Mouse (Mus musculus) heart, embryonic 15.5 days (tissue): Measurements from ENCODE around the gene Nmt1. TPM values are rescaled to one million over a fixed set of nuclear protein-coding genes. Genes with fewer than 3 reads are reported as not detected.
A peak's percentile ranks its signal among the peaks of the same experiment; 100 is the strongest.

Source experiments
- ATAC-seq: fragments of 200-750 bp; cut with Nextera tagmentation; replicated peaks from 2 replicates; pipeline ENCODE4 v1.8.0; 2017; ENCODE audit warnings: low read depth, moderate TSS enrichment; ENCODE audit not compliant: insufficient number of reproducible peaks, insufficient read depth, low FRiP score
- H3K27ac ChIP-seq: fragments of 300-500 bp; sonication (generic); 2 replicates; pipeline ENCODE4 v1.5.1; 2015; ENCODE audit warnings: mild to moderate bottlenecking, inconsistent platforms
- H3K27me3 ChIP-seq: fragments of 300-500 bp; sonication (generic); 2 replicates; pipeline ENCODE4 v1.6.1; 2015; ENCODE audit warnings: inconsistent platforms
- H3K36me3 ChIP-seq: fragments of 300-500 bp; sonication (generic); 2 replicates; pipeline ENCODE4 v1.6.1; 2015; ENCODE audit warnings: mild to moderate bottlenecking, inconsistent platforms
- H3K4me1 ChIP-seq: fragments of 300-500 bp; sonication (generic); replicated peaks from 2 replicates; pipeline ENCODE4 v1.6.1; 2015; ENCODE audit warnings: inconsistent platforms
- H3K4me2 ChIP-seq: fragments of 300-500 bp; sonication (generic); 2 replicates; pipeline ENCODE4 v1.6.1; 2015; ENCODE audit warnings: inconsistent platforms, mild to moderate bottlenecking, moderate library complexity
- H3K4me3 ChIP-seq: fragments of 300-500 bp; sonication (generic); 2 replicates; pipeline ENCODE4 v1.5.1; 2015; ENCODE audit warnings: mild to moderate bottlenecking, inconsistent platforms
- H3K9ac ChIP-seq: fragments of 300-500 bp; sonication (generic); 2 replicates; pipeline ENCODE4 v1.6.1; 2015; ENCODE audit warnings: mild to moderate bottlenecking, inconsistent platforms
- H3K9me3 ChIP-seq: fragments of 300-500 bp; sonication (generic); replicated peaks from 2 replicates; pipeline ENCODE4 v1.6.1; 2016; ENCODE audit warnings: inconsistent platforms
- whole genome bisulfite sequencing: fragments of 180-500 bp; shearing (Covaris S2); methylation state at CpG from one replicate; pipeline ENCODE4 v1.1.7; 2015; ENCODE audit warnings: mixed read lengths; 5-methylcytosine and 5-hydroxymethylcytosine counted together
- polyA plus RNA-seq: library from polyadenylated mRNA; unstranded; fragments of >200 nt; fragmentation: Nextera tagmentation; extraction: Ambion mirVana; gene quantifications from 2 replicates; pipeline ENCODE4 v1.2.1, GENCODE M21; 2015

The Nmt1 gene
- polyA plus RNA-seq, 1 experiment from 2014 or later: 47.8 TPM

GRCm38 (mm10) chr11:103068884-103069283, 40.9 kb downstream of the Nmt1 start:
- ATAC-seq: no peak
- H3K9me3 ChIP-seq: no peaks in the 10 kb centered on the region
- H3K4me2 ChIP-seq: no peak overlapping the region
- H3K27ac ChIP-seq: no peak overlapping the region
- WGBS: 89% methylated on average over 11 of the region's 11 CpGs
- no peak overlapping the region for H3K9ac ChIP-seq
- peaks cover 62% of the 10 kb centered on the region for H3K36me3 ChIP-seq
- no peaks in the 10 kb centered on the region for H3K27me3 ChIP-seq
- H3K4me3 ChIP-seq: no peak overlapping the region
- H3K4me1 ChIP-seq: peaks cover 21% of the 10 kb centered on the region

- Histone ChIP-seq H3K4me2 (no peak overlapping the region), H3K4me1 (peaks cover 29% of the 10 kb centered on the region), H3K9me3 (no peaks in the 10 kb centered on the region), H3K4me3 (no peak overlapping the region), H3K36me3 (peaks cover 54% of the 10 kb centered on the region), H3K9ac (no peak overlapping the region), H3K27ac (no peak overlapping the region), H3K27me3 (no peaks in the 10 kb centered on the region)
- WGBS: 96% methylated on average over 2 of the region's 2 CpGs
- no peak for ATAC-seq
Measured at GRCm38 (mm10) chr11:103069731-103070130, 41.7 kb downstream of the Nmt1 start.

DNA sequence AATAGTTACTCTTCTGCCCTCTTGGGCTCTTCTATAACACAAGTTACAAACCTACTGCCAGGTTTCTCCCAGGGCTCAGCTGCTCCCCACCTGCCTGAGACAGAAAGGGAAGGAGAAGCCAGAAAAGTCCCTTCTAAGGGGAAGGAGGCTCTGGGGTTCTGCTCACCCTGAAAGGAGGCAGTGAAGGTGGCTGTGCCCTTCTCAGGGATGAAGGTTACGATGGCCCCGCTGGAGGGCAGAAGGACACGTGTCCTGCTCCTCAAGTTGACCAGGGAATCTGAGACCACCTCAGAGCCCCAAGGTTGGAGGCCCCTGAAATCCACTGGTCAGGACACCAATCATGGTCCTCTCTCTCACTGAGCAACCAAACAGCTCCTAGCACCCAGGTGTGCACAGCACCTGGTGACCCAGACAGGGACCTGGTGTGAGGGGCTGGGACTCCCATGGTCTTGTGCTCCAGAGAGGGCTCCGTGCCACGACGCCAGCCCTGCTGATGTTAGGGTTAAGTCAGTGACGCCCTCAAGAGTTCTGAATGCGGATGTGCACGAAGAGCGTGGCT, 42.4 kb downstream of the Nmt1 start:
- no peak overlapping the region for H3K27ac ChIP-seq
- H3K9me3 ChIP-seq: no peaks in the 10 kb centered on the region
- peaks cover 32% of the 10 kb centered on the region for H3K4me1 ChIP-seq
- no peak for ATAC-seq
- no peaks in the 10 kb centered on the region for H3K27me3 ChIP-seq
- no peak overlapping the region for H3K4me2 ChIP-seq
- WGBS: 92% methylated on average over 10 of the region's 10 CpGs
- H3K4me3 ChIP-seq: no peak overlapping the region
- H3K9ac ChIP-seq: no peak overlapping the region
- H3K36me3 ChIP-seq: peaks cover 49% of the 10 kb centered on the region

DNA sequence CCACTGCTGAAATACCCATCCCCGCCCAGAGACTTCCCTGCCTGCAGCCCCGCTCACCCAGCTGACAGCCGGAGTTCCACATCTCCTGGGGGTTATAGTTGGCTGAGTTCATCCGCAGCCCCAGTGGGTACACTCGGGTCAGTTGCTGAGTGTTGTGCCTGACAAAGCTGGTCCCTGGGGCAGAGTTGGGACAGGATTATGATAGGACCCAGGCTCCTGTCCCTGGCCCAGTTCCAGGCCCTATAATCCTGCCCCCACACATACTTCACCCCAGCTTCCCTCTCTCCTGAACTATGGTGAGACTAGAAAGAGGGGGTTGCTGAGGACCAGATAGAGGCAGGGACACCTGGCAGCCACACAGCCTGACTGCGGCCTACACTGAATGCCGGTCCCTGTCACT, 45.7 kb downstream of the Nmt1 start:
- H3K9me3 ChIP-seq: no peaks in the 10 kb centered on the region
- peaks cover 17% of the 10 kb centered on the region for H3K4me1 ChIP-seq
- H3K4me2 ChIP-seq: no peak overlapping the region
- no peak overlapping the region for H3K9ac ChIP-seq
- no peaks in the 10 kb centered on the region for H3K27me3 ChIP-seq
- peaks cover 28% of the 10 kb centered on the region for H3K36me3 ChIP-seq
- H3K27ac ChIP-seq: no peak overlapping the region; the same call in 1 of the 2 replicates
- H3K4me3 ChIP-seq: no peak overlapping the region
- no peak for ATAC-seq
- 72% methylated on average over 7 of the region's 7 CpGs for WGBS

- no peak for ATAC-seq
- peak overlapping the region; percentile 23; the same call in 1 of the 2 replicates for H3K4me2 ChIP-seq
- WGBS: 65% methylated on average over 10 of the region's 10 CpGs
- no peak overlapping the region for H3K9ac ChIP-seq
- no peak overlapping the region for H3K27ac ChIP-seq
- no peak overlapping the region for H3K4me3 ChIP-seq
- peaks cover 17% of the 10 kb centered on the region for H3K4me1 ChIP-seq
- H3K27me3 ChIP-seq: no peaks in the 10 kb centered on the region
- H3K9me3 ChIP-seq: no peaks in the 10 kb centered on the region
- H3K36me3 ChIP-seq: peaks cover 27% of the 10 kb centered on the region
Measured at GRCm38 (mm10) chr11:103074121-103074650, 46.2 kb downstream of the Nmt1 start.

- peaks cover under 1% of the 10 kb centered on the region; the same call in 1 of the 2 replicates for H3K27me3 ChIP-seq
- peaks cover 24% of the 10 kb centered on the region for H3K36me3 ChIP-seq
- no peaks in the 10 kb centered on the region for H3K9me3 ChIP-seq
- WGBS: 30% methylated on average over 10 of the region's 10 CpGs
- ATAC-seq: 0 out of 2 replicates have a peak, but pooled peaks have one; percentile 10
- 0 out of 2 replicates have a peak overlapping the region, but pooled peaks have one; percentile 17 for H3K4me3 ChIP-seq
- H3K9ac ChIP-seq: no peak overlapping the region
- no peak overlapping the region for H3K27ac ChIP-seq
- H3K4me1 ChIP-seq: peaks cover 17% of the 10 kb centered on the region
- peak overlapping the region; percentile 23; the same call in 1 of the 2 replicates for H3K4me2 ChIP-seq
Measured at GRCm38 (mm10) chr11:103074796-103075323, 46.9 kb downstream of the Nmt1 start.

GRCm38 (mm10) chr11:103076010-103076409, 48.0 kb downstream of the Nmt1 start:
- H3K9ac ChIP-seq: no peak overlapping the region
- H3K27me3 ChIP-seq: peaks cover 3% of the 10 kb centered on the region; the same call in 1 of the 2 replicates
- H3K4me1 ChIP-seq: peaks cover 29% of the 10 kb centered on the region
- H3K4me2 ChIP-seq: no peak overlapping the region
- H3K9me3 ChIP-seq: no peaks in the 10 kb centered on the region
- no peak overlapping the region for H3K4me3 ChIP-seq
- no peak overlapping the region for H3K27ac ChIP-seq
- peaks cover 13% of the 10 kb centered on the region for H3K36me3 ChIP-seq
- 75% methylated on average over 7 of the region's 7 CpGs for WGBS
- no peak for ATAC-seq

DNA sequence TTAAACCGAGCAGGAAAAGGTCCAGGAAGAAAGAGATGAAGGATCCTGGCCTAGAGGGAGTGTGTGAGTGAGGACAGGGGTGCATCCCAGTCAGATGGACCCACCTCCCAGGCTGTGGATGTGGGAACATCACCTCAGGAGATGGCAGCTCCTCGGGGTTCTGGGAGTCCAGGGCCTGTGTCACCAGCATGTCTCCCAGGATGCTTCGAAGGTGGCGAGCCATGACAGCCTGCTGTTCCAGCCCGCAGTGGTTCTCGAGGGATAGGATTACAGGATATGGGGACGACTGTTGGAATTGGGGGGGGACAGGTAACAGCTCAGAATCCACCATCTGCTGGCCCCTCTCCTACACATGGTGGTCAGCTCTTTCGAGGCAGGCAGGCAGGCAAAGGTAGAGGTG, 48.6 kb downstream of the Nmt1 start:
- no peak overlapping the region for H3K27ac ChIP-seq
- H3K9me3 ChIP-seq: no peaks in the 10 kb centered on the region
- H3K9ac ChIP-seq: no peak overlapping the region
- peaks cover 31% of the 10 kb centered on the region for H3K4me1 ChIP-seq
- no peak overlapping the region for H3K4me3 ChIP-seq
- peaks cover 3% of the 10 kb centered on the region for H3K27me3 ChIP-seq
- ATAC-seq: no peak
- H3K4me2 ChIP-seq: no peak overlapping the region
- peaks cover 8% of the 10 kb centered on the region for H3K36me3 ChIP-seq
- 76% methylated on average over 8 of the region's 8 CpGs for WGBS

- no peak for ATAC-seq
- peaks cover 8% of the 10 kb centered on the region for H3K36me3 ChIP-seq
- no peak overlapping the region for H3K4me2 ChIP-seq
- 76% methylated on average over 11 of the region's 11 CpGs for WGBS
- H3K27me3 ChIP-seq: peaks cover 3% of the 10 kb centered on the region
- H3K4me1 ChIP-seq: peaks cover 31% of the 10 kb centered on the region
- H3K9ac ChIP-seq: no peak overlapping the region
- no peak overlapping the region for H3K27ac ChIP-seq
- no peaks in the 10 kb centered on the region for H3K9me3 ChIP-seq
- no peak overlapping the region for H3K4me3 ChIP-seq
Measured at GRCm38 (mm10) chr11:103078131-103078530, 50.1 kb downstream of the Nmt1 start.

- peaks cover 8% of the 10 kb centered on the region for H3K36me3 ChIP-seq
- peak overlapping the region; percentile 56 for H3K4me2 ChIP-seq
- peak; percentile 60; the same call in 1 of the 2 replicates for ATAC-seq
- WGBS: 6% methylated on average over 43 of the region's 43 CpGs
- H3K9ac ChIP-seq: peak overlapping the region; percentile 8; the same call in 1 of the 2 replicates
- peaks cover 17% of the 10 kb centered on the region for H3K4me1 ChIP-seq
- H3K27ac ChIP-seq: no peak overlapping the region
- H3K4me3 ChIP-seq: peak overlapping the region; percentile 42
- H3K27me3 ChIP-seq: peaks cover 3% of the 10 kb centered on the region
- H3K9me3 ChIP-seq: no peaks in the 10 kb centered on the region
Measured at GRCm38 (mm10) chr11:103080323-103081091, 52.5 kb downstream of the Nmt1 start.

DNA sequence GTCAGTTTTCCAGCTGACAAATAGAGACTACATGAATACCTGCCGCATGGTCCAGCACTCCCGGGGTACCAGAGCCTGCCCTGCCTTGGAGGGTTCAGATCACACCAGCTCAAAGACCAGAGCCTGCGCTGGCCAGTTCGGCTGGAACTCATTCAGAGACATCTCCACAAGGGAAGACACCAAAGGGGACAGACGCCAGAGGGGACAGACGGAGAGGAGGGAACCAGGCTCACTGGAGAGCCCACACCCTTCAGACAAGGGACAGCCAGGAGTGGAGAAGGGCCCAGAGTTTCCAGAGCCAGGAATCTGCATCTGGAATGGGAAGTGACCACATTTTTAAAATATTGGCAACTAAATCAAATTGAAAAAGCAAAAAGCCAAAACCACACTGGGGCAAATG, 53.6 kb downstream of the Nmt1 start:
- Histone ChIP-seq H3K4me3 (no peak overlapping the region), H3K4me1 (peaks cover 14% of the 10 kb centered on the region), H3K9ac (no peak overlapping the region), H3K9me3 (no peaks in the 10 kb centered on the region), H3K27ac (no peak overlapping the region), H3K36me3 (peaks cover 8% of the 10 kb centered on the region; the same call in 1 of the 2 replicates), H3K4me2 (no peak overlapping the region), H3K27me3 (peaks cover 3% of the 10 kb centered on the region)
- no peak for ATAC-seq
- WGBS: 61% methylated on average over 6 of the region's 6 CpGs
